Mouse (Mus musculus): ENCODE measurements around the gene Wwc1. TPM values are rescaled to one million over a fixed set of nuclear protein-coding genes. Genes with fewer than 3 reads are reported as not detected.

The Wwc1 gene
- polyA plus RNA-seq, 1 experiment from 2014 or later: 3.4 TPM

DNA sequence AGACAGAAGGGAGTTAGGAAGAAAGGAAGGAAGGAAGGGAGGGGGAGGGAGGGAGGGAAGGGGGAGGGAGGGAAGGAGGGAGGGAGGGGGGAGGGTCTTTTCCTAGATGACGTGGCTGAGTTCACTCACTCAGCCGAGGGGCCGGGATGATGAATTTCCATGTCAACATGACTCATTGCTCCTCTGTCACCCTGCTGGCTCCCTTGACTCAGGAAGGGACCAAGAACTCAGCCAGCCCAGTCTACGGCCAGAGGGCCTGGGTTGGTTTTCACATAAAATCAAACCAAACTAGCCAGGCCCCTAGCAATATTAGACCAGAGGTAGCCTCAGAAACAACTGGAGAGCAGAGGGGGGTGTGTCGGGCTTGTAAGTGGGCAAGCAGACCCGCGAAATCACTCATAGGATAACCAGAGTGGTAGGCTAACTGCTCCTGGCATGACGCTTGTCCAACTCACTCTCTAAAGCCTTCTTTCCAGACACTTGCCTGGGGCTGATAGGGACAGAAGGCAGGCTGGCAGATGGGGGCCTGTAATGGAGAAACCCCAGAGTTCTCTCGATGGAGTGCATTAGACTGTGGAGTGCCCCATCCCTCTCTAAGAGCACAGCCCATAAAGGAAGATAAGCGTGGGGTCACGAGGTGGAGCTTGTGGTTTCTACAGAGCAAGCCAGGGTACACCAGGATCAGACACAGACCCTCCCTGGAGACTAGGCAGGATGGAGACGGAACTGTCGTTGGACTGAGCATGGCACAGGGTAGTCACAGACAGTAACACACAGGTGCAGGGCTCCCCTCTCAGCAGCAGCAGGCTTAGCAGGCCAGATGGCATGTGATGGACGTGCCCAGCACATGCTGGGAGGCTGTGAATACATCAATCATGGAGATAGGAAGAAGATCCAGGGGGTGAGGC lies 102.4 kb downstream of the Wwc1 start:
- H3K36me3 ChIP-seq: peaks cover 3% of the 10 kb centered on the region; the same call in 1 of the 2 replicates
- peaks cover 38% of the 10 kb centered on the region for H3K4me1 ChIP-seq (replicated peaks)
- ATAC-seq (ENCODE audit: insufficient number of reproducible peaks, low FRiP score): peak; percentile 10; the same call in 1 of the 2 replicates
- peaks cover 5% of the 10 kb centered on the region; the same call in 1 of the 2 replicates for H3K27me3 ChIP-seq (replicated peaks)
- WGBS: 30% methylated on average over 14 of the region's 14 CpGs
- no peak overlapping the region for H3K4me3 ChIP-seq
- no peaks in the 10 kb centered on the region for H3K9me3 ChIP-seq (replicated peaks)
- peak overlapping the region; percentile 1; the same call in 1 of the 2 replicates for H3K4me2 ChIP-seq
- H3K9ac ChIP-seq: no peak overlapping the region
- H3K27ac ChIP-seq (ENCODE audit: poor library complexity, severe bottlenecking): peak overlapping the region; percentile 56

DNA sequence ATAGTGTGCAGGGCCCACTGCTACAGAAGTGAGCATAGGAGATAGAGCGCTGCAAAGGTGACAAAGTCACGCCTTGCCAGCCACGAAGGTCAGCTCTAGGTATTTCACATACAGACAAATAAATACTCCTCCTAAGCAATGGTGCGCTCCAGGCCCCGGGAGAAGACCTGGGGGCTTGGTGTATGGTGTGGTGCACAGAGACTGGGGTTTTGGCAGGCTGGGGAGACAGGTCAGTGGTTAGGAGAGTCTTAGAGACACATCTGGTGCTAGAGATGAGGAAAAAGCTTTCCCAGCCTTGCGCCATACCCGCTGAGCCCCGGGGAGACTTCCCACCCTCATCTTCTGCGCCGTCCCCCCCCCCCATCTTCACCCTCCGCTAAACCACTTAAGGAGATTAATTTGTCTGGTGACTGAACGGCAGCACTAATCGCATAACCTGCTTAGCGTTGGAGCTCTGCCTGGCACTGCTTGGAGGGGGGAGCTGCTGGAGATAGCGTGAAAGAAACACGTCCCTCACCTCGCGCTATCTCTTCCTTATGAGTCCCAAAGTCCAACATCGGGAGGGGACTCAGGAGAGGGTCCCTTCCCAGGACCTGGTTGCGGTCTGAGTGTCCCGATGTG lies 106.6 kb downstream of the Wwc1 start:
- peaks cover 35% of the 10 kb centered on the region for H3K4me1 ChIP-seq (replicated peaks)
- ATAC-seq (ENCODE audit: insufficient number of reproducible peaks, low FRiP score): no peak
- peak overlapping the region; percentile 28 for H3K4me3 ChIP-seq
- no peak overlapping the region; the same call in 1 of the 2 replicates for H3K27ac ChIP-seq (ENCODE audit: poor library complexity, severe bottlenecking)
- H3K4me2 ChIP-seq: peak overlapping the region; percentile 63
- no peaks in the 10 kb centered on the region for H3K9me3 ChIP-seq (replicated peaks)
- no peaks in the 10 kb centered on the region for H3K36me3 ChIP-seq
- peak overlapping the region; percentile 39 for H3K9ac ChIP-seq
- peaks cover 5% of the 10 kb centered on the region; the same call in 1 of the 2 replicates for H3K27me3 ChIP-seq (replicated peaks)
- WGBS: 24% methylated on average over 21 of the region's 21 CpGs

DNA sequence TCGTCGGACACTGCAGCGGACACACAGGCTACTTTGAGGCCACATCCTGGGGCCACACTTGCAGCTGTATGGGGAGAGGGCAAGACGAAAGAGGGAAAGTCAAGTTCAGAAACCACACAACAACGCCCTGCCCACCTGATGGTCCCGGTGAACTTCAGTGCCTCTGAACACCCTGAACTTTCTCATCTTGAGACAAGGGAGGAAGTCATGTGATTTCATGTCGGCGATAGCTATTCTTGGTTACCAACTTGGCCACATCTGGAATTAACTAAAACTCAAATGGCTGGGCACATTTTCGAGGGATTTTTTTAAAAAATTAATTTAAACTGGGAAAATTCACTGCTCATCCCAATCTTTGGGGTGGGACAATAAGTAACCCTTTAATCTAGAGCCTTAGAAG lies 109.4 kb downstream of the Wwc1 start:
- H3K9me3 ChIP-seq (replicated peaks): no peaks in the 10 kb centered on the region
- no peaks in the 10 kb centered on the region for H3K36me3 ChIP-seq
- H3K4me2 ChIP-seq: no peak overlapping the region
- H3K27ac ChIP-seq (ENCODE audit: poor library complexity, severe bottlenecking): no peak overlapping the region
- H3K4me1 ChIP-seq (replicated peaks): peaks cover 22% of the 10 kb centered on the region
- WGBS: 76% methylated on average over 9 of the region's 9 CpGs
- no peak overlapping the region for H3K9ac ChIP-seq
- no peak for ATAC-seq (ENCODE audit: insufficient number of reproducible peaks, low FRiP score)
- no peak overlapping the region for H3K4me3 ChIP-seq
- peaks cover 4% of the 10 kb centered on the region; the same call in 1 of the 2 replicates for H3K27me3 ChIP-seq (replicated peaks)

DNA sequence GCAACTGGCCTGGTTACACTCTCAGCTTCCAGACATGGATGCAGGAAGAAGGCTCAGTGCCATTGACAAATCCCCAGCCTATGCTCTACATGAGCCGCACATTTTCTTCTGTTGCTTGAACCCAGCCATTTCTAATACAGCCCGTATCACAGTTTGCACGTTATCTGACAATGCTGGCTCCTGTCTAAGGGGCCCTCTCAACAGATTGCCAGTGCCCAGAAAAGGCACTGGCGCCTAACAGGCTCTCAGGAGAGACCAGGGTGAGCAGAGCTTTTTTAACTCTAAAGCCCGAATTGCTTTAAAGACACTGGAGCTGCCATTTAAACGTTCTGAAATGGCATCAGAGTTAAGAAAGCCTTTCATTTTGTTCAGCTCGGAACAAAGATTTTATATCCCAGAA lies 114.2 kb downstream of the Wwc1 start:
- no peak overlapping the region for H3K9ac ChIP-seq
- no peak for ATAC-seq (ENCODE audit: insufficient number of reproducible peaks, low FRiP score)
- no peak overlapping the region for H3K4me3 ChIP-seq
- peaks cover 32% of the 10 kb centered on the region for H3K4me1 ChIP-seq (replicated peaks)
- no peaks in the 10 kb centered on the region for H3K27me3 ChIP-seq (replicated peaks)
- H3K36me3 ChIP-seq: no peaks in the 10 kb centered on the region
- 33% methylated on average over 7 of the region's 7 CpGs for WGBS
- H3K27ac ChIP-seq (ENCODE audit: poor library complexity, severe bottlenecking): peak overlapping the region; percentile 66
- H3K9me3 ChIP-seq (replicated peaks): no peaks in the 10 kb centered on the region
- 0 out of 2 replicates have a peak overlapping the region, but pooled peaks have one; percentile 6 for H3K4me2 ChIP-seq

DNA sequence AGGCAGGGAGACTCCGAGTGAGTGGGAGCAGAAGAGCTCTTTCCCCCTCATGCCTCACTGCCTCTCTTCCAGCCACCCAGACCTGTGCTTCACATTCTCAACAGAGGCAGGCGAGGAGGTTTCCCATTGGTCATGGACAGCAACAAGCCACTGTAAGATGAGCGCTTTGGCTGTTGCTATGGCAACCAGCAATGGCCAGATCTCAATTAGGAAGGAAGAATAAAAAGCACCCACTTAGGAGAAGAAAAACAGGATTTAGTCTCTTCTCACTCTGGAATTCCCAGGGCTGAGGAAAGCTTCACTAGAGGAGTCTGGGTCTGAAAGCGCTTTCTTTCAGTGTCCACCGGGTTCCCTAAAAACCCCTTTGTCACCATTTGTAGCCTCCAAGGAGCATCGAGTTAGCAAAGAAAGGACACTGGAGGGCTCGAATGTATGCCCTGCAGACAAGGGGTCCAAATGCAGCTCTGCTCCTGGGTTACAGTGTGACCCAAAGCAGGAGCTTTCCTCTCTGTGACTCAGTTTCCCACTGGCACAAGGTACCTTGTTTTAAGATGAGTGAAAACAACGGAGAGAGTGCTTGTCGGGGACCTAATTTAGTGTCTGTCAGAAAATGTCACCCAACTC lies 115.2 kb downstream of the Wwc1 start:
- ATAC-seq (ENCODE audit: insufficient number of reproducible peaks, low FRiP score): no peak
- H3K27me3 ChIP-seq (replicated peaks): no peaks in the 10 kb centered on the region
- no peaks in the 10 kb centered on the region for H3K36me3 ChIP-seq
- no peak overlapping the region for H3K4me2 ChIP-seq
- 43% methylated on average over 9 of the region's 9 CpGs for WGBS
- peaks cover 32% of the 10 kb centered on the region for H3K4me1 ChIP-seq (replicated peaks)
- H3K4me3 ChIP-seq: no peak overlapping the region
- H3K27ac ChIP-seq (ENCODE audit: poor library complexity, severe bottlenecking): peak overlapping the region; percentile 66; the same call in 1 of the 2 replicates
- no peaks in the 10 kb centered on the region for H3K9me3 ChIP-seq (replicated peaks)
- H3K9ac ChIP-seq: no peak overlapping the region

DNA sequence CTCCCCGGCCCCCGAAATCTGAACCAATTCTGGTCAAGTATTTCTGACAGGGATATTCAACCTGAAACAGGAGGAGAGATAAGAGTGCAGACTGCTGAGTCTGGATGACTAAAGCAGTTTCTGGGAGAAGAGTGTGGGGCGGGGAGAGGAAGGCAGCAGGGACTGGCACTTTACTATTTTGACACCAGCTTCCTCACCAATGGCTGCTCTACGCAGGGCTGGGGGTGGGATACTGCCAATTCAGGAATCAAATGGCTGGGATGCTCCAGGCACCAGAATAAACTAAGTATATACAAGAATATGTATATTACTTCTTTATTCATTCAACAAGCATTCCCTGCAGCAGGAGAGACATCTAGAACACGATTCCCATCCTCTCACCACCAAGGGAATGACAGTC lies 116.7 kb downstream of the Wwc1 start:
- peaks cover 32% of the 10 kb centered on the region for H3K4me1 ChIP-seq (replicated peaks)
- WGBS: 56% methylated on average over 5 of the region's 5 CpGs
- H3K9me3 ChIP-seq (replicated peaks): no peaks in the 10 kb centered on the region
- ATAC-seq (ENCODE audit: insufficient number of reproducible peaks, low FRiP score): no peak
- H3K27me3 ChIP-seq (replicated peaks): no peaks in the 10 kb centered on the region
- H3K4me2 ChIP-seq: no peak overlapping the region
- H3K9ac ChIP-seq: no peak overlapping the region
- no peak overlapping the region for H3K27ac ChIP-seq (ENCODE audit: poor library complexity, severe bottlenecking)
- no peaks in the 10 kb centered on the region for H3K36me3 ChIP-seq
- no peak overlapping the region for H3K4me3 ChIP-seq

DNA sequence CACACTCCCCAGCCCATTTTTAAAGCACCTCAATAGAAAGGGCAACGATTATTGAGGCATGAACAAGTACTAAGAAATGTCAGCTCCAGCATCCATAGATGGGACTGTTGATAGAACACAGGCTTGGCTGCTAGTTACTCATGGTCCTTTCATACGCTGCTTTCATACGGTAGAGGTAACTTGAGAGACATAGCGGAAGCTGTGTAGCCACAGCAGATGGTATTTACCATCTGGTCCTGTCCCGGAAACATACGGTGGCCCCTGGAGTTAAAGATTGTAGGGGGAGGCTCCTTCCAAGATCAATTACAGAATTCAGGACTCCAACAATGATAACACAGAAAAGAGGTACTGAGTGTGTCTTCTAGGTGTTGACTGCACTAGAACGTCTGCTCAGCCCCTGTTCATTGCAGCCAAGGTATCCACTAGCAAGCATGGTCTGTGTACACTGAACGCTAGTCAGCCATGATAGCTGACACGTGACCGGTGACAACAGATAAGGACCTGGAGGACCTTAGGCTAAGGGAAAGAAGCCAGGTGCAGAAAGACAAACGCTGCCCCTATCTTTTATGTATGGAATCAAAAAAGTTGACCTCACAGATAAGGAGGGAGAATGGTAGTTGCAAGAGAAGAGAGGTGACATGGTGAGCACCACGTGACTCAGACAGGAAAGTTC lies 122.8 kb downstream of the Wwc1 start:
- Histone ChIP-seq H3K27me3 (replicated peaks) (no peaks in the 10 kb centered on the region), H3K4me1 (replicated peaks) (peaks cover 13% of the 10 kb centered on the region), H3K4me3 (no peak overlapping the region), H3K27ac (ENCODE audit: poor library complexity, severe bottlenecking) (no peak overlapping the region), H3K9me3 (replicated peaks) (0 out of 2 replicates have a peak, but pooled peaks cover 5% of the 10 kb centered on the region), H3K4me2 (no peak overlapping the region), H3K9ac (no peak overlapping the region), H3K36me3 (no peaks in the 10 kb centered on the region)
- ATAC-seq (ENCODE audit: insufficient number of reproducible peaks, low FRiP score): no peak
- 60% methylated on average over 12 of the region's 12 CpGs for WGBS

DNA sequence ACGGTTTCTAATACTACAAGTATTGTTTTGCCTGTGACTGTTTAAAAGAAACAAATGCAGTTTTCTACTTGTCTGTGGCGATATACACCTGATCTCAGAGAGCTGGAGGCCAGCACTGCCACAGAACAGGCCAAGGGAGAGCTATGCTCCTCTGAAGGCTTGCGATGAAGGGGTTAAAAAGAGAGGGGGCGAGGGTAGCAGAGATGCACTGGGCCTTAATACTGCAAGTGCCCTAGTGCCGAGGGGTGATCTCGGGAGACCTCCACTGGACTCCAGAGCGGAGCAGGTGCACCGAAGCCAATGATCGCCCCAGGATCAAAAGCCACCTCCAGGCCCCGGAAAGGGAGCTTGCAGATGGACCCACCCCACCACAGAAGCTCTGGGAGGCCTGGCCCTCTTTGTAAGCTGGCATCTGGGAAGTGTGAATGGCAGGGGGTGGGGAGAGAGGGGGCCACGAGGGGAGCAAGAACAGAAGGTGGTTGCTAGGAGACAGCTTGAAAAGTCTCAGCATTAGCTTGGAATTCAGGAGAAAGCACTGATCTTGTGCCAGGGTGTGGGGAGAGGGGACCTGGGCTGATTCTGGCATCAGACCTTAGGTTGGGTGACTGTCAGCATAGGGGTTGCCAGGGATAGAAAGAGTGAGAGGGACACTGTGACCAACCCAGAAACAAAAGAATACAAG lies 123.8 kb downstream of the Wwc1 start:
- ATAC-seq (ENCODE audit: insufficient number of reproducible peaks, low FRiP score): 0 out of 2 replicates have a peak, but pooled peaks have one; percentile 33
- Histone ChIP-seq H3K36me3 (peaks cover 3% of the 10 kb centered on the region; the same call in 1 of the 2 replicates), H3K4me2 (no peak overlapping the region), H3K9me3 (replicated peaks) (0 out of 2 replicates have a peak, but pooled peaks cover 5% of the 10 kb centered on the region), H3K4me1 (replicated peaks) (peaks cover 13% of the 10 kb centered on the region), H3K4me3 (no peak overlapping the region), H3K27me3 (replicated peaks) (no peaks in the 10 kb centered on the region), H3K27ac (ENCODE audit: poor library complexity, severe bottlenecking) (no peak overlapping the region), H3K9ac (no peak overlapping the region)
- 69% methylated on average over 11 of the region's 11 CpGs for WGBS

DNA sequence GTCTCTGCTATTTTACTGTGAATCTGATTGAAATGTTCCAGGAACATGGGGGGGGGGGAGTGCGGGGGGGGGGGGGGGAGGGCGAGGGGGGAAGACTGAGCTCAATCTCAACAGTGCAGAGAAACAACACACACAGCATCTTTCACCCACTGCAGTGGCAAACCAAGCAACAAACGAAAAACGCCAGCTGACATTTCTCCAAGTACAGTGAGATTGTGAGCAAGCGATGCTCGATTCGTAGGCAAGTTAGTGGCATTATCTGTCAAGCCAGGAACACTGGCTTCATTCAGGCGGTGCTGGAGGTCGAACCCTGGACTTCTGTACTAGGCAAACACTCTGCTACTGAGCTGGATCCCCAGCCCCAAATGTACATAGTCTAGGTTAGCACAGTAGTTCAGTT lies 124.8 kb downstream of the Wwc1 start:
- WGBS: 58% methylated on average over 9 of the region's 9 CpGs
- Histone ChIP-seq H3K9ac (no peak overlapping the region), H3K4me3 (no peak overlapping the region)

DNA sequence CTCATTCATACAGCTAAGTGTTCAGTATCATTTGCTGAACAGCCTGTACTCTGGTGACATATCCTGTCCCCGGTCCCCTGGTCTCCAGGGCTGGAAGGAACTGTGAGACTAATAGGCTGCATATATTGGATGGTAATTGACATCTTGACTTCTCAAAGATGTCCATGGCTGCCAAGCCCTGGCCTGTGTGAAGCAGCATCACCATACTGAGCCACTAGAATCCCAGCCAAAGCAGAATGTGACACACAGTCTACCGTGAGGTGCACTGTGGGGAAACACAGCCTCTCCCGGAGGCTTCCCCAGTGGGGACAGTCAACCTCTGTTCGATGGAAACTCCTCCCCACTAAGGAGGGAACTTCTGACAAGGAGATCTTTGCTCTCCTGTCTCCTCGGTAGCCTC lies 125.4 kb downstream of the Wwc1 start:
- Histone ChIP-seq H3K27ac (ENCODE audit: poor library complexity, severe bottlenecking) (no peak overlapping the region), H3K4me2 (no peak overlapping the region), H3K36me3 (peaks cover 11% of the 10 kb centered on the region; the same call in 1 of the 2 replicates), H3K4me3 (no peak overlapping the region), H3K4me1 (replicated peaks) (peaks cover 13% of the 10 kb centered on the region), H3K9ac (no peak overlapping the region), H3K9me3 (replicated peaks) (0 out of 2 replicates have a peak, but pooled peaks cover 5% of the 10 kb centered on the region), H3K27me3 (replicated peaks) (no peaks in the 10 kb centered on the region)
- WGBS: 71% methylated on average over 5 of the region's 5 CpGs
- no peak for ATAC-seq (ENCODE audit: insufficient number of reproducible peaks, low FRiP score)

More for the DNA sequence above, 124.8 kb downstream of the Wwc1 start:
- no peak overlapping the region for H3K27ac ChIP-seq (ENCODE audit: poor library complexity, severe bottlenecking)
- peaks cover 11% of the 10 kb centered on the region; the same call in 1 of the 2 replicates for H3K36me3 ChIP-seq
- H3K9me3 ChIP-seq (replicated peaks): 0 out of 2 replicates have a peak, but pooled peaks cover 5% of the 10 kb centered on the region
- ATAC-seq (ENCODE audit: insufficient number of reproducible peaks, low FRiP score): no peak
- no peaks in the 10 kb centered on the region for H3K27me3 ChIP-seq (replicated peaks)
- H3K4me1 ChIP-seq (replicated peaks): peaks cover 13% of the 10 kb centered on the region
- no peak overlapping the region for H3K4me2 ChIP-seq
